Mouse (Mus musculus) monocyte, adult 5-6 weeks (primary cell): ENCODE measurements around the gene Mtmr12. TPM values are rescaled to one million over a fixed set of nuclear protein-coding genes. Genes with fewer than 3 reads are reported as not detected.

Experiments used
- ATAC-seq: fragments of 153-309, 156-312 bp; replicated peaks from 2 replicates; pipeline ENCODE4 v1.8.0; 2017; ENCODE audit warnings: mild to moderate bottlenecking; ENCODE audit not compliant: low TSS enrichment, insufficient number of reproducible peaks, severe bottlenecking, poor library complexity, low FRiP score
- total RNA-seq: library from RNA; stranded (forward); fragments of 200-1000, 200-491, 200-594 nt; gene quantifications from 3 replicates; pipeline ENCODE4 v1.2.3, GENCODE M21; 2017

The Mtmr12 gene
- total RNA-seq, 1 experiment from 2014 or later, result 39.5 TPM

DNA sequence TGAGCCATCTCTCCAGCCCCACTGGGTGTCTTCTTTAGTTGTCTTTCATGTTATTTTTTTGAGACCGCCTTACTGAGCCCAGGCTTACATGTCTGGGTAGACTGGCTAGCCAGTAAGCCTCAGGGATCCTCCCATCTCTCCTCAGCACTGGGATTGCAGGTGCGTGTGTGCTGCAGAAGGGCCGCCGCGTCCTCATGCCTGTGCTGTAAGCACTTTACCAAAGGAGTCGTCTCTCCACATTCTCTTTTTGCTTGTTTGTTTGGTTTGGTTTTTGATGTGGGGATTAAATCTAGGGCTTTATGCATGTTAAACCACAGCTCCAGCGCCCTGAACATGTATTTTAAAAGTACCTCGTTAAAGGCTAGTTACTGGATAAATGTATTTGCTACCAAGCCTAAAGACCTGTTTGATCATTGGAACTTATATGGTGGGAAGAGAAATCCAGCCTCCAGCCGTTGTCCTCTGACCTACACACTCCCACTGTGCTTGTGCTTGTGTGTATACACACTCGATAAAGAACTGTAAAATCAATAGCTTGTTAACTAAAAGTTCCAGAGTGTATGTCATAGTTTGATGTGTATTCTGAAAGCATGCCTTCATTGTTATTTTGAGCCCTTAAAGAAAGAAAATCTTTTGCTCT is 24.9 kb downstream of the Mtmr12 start:
- ATAC-seq, result no peak

DNA sequence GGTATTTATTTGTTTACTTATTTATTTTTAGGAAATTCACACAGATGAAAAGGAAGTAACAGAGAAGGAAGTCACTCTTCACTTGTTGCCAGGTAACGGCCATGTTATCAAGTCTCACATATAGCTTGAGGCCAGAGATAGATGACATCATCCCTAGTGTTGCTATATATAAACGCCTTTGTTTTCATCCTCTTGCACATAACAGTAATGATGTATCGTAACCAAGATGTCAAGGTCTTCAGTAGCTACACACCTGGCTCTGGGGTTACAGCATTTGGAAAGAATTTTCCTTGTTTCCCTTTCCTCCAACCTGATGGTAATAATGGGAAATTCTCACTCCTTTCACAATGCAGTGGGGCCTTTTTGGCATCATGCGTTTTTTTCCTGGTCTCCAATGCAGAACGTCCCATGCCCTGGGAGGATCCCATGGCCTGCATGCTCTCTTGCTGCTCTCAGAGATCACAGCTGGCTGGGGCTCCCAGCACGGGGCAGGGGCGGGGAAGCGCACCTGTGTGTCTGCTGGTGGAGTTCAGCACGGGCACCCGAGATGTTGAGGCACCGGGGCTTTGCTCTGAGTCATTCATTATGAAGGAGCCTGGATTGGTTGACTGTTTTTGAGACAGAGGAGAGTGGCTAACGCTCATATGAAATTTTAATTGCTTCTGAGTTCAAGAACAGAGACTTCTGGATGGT is 25.6 kb downstream of the Mtmr12 start:
- ATAC-seq, result peak; percentile 69

GRCm38 (mm10) chr15:12231462-12231861 is 26.6 kb downstream of the Mtmr12 start:
- ATAC-seq, result no peak

- no peak for ATAC-seq
Observed at GRCm38 (mm10) chr15:12232429-12232828, 27.6 kb downstream of the Mtmr12 start.

- no peak for ATAC-seq
Observed at GRCm38 (mm10) chr15:12233021-12233420, 28.2 kb downstream of the Mtmr12 start.

DNA sequence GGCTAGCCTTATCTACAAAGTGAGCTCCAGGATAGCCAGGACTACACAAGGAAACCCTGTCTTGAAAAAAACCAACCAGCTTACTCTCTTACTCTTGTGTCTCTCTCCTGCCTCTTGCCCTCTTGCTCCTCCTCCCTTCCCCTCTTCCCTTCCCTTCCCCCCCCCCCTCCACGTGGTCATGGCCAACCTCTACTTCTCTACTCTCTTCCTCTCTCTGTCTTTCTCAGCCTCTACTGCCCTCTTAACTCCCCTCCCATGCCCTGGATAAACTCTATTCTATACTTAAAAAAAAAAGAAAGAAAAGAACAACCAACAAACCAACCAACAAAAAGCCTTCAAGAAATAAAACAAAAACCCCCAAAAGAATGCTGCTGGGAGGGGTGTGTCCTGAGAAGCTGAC is 30.7 kb downstream of the Mtmr12 start:
- ATAC-seq, result no peak

DNA sequence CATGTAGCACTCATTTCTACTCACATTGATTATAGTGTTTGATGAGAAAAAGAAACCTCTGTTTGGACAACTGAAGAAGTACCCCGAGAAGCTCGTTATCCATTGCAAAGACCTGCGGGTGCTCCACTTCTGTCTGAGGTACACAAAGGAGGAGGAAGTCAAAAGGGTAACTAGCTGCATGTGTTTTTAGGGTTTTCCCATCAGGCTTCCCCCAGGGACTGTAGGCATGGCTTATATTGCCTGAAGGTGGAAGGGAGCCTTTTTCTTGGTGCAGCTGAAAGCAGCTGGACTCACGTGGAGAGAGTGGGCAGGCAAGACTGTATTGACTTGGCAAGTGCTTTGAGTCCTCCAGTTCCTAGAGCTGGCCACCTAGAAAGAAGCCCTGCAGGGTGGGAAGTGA is 31.2 kb downstream of the Mtmr12 start:
- no peak for ATAC-seq

DNA sequence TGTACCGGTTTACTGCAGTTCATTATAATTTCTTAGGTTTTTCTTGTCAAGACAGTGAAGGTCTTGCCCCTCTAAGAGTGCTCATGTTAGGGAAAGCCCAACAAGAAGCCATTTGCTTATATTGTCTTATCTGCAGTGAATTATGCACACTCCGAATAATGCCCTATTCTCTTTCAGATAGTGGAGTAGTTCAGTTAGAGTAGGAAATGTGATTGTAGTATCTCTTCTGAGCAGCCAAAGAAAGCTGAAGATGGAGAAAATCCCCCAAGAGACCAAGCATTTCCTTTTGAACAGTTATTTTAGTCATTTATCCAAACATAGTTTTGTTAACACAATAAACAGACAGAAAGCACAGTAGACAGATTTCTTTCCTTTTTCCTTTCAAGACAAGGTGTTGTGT is 32.1 kb downstream of the Mtmr12 start:
- no peak for ATAC-seq

- no peak for ATAC-seq
Observed at GRCm38 (mm10) chr15:12237539-12237938, 32.7 kb downstream of the Mtmr12 start.

DNA sequence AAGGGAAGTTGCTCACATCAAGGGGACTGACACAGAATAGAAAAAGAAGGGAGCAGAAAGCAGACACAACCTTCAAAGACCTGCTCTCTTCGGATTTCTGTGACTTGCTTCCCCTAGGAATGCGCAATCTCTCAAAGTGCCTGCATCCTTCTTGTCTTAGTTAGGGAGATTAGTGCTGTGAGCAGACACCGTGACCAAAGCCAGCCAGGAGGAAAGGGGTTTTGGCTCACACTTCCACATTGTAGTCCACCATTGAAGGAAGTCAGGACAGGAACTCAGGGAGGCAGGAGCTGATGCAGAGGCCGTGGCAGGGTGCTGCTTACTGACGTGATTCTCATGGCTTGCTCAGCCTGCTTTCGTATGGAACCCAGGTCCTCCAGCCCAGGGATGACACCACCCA is 33.5 kb downstream of the Mtmr12 start:
- ATAC-seq, result no peak

GRCm38 (mm10) chr15:12240705-12241328 is 36.0 kb downstream of the Mtmr12 start:
- no peak for ATAC-seq

- ATAC-seq, result no peak
Observed at GRCm38 (mm10) chr15:12243792-12244191, 39.0 kb downstream of the Mtmr12 start.

GRCm38 (mm10) chr15:12245580-12246359 is 40.9 kb downstream of the Mtmr12 start:
- no peak for ATAC-seq

DNA sequence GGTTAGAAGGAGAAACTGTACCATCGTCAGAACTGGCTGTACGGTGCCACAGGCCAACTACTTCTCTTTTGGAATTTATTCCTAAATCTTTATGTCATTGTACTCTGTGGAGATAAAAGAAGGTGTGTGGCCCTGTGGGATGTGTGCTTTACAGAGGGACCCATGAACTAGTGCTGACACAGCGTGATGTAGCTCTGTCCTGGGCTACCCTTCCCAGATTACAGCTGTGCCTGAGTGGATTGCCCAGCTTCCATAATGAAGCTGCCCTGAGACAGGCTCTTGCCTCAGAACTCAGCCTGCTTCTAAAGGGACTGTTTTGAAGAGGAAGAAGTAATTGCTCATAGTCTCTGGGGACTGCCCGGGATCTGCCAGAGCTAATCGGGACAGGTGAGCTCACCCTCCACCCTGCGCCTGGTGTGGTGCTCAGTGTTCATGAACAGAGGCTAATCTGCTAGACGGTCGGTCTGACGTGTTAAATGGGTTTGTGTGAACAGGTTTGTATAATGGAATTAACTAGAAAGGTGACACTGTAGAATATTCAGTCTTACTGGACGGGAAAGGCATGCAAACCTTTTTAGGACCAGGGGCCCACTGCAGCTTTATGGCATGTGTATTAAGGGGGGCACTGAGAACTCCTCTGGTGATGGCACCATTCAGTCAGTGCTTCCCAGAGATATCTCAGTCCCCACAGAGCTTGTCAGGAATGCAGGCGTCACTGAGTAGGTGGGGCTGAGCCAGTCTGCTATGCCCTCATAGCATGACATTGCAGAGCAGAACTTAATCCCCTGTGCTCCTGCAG is 41.7 kb downstream of the Mtmr12 start:
- no peak for ATAC-seq

DNA sequence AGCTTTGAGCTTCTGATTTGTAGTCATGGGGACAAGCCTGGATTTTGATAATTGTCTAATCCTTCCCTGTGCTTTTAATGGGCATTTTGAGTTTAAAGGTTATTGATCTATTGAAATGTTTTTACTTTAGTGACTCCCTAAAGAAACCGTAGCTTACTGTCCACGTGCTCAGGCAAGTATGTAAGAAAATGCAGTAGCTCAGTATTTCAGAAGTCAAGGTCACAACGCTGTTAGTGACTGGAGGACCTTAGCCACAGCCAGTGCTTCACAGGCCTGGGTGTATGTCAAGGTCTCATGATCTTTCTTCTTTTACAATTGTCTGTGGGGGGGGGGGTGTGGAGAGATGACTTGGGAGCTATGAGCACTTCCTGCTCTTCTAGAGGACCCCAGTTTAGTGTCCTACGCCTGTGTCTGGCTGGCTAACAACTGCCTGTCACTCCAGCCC is 42.4 kb downstream of the Mtmr12 start:
- no peak for ATAC-seq

- ATAC-seq, result no peak
Observed at GRCm38 (mm10) chr15:12248279-12248678, 43.5 kb downstream of the Mtmr12 start.

DNA sequence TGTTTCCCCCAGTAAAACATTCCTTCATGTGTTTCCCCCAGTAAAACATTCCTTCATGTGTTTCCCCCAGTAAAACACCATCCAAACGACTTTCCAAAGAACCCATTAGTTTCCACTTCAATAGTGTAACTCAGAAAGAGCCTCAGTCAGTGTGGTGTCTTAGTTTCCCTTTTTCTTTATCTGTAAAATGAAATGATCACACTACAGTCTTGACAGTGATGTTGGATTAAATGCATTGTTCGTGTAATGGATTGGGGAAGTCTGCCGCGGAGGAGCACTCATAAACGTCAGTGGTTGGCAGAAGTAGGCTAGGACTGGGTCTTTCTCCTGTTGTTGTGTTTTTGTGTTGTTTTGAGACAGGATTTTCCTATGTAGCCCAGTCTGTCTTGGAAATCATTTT is 45.5 kb downstream of the Mtmr12 start:
- no peak for ATAC-seq

- no peak for ATAC-seq
Observed at GRCm38 (mm10) chr15:12251416-12252140, 46.8 kb downstream of the Mtmr12 start.
